Mouse (Mus musculus) C2C12 (cell line): ENCODE measurements around the gene A330070K13Rik.

Source experiments
- CTCF ChIP-seq: IDR thresholded peaks from one replicate; pipeline ENCODE4 v1.5.1; 2011; ENCODE audit not compliant: control insufficient read depth, insufficient read depth, insufficient read length
- USF1 ChIP-seq: IDR thresholded peaks from one replicate; pipeline ENCODE4 v1.6.1; 2011; ENCODE audit warnings: low read depth, mild to moderate bottlenecking, control low read depth, moderate library complexity

GRCm38 (mm10) chr5:130363773-130364172 lies 20.7 kb downstream of the A330070K13Rik start:
- no peak for TF ChIP-seq CTCF
- no peak for TF ChIP-seq USF1
